Mouse (Mus musculus): Measurements from ENCODE around the gene Prickle2. TPM values are rescaled to one million over a fixed set of nuclear protein-coding genes. Genes with fewer than 3 reads are reported as not detected.

Gene Prickle2
- total RNA-seq, 2 experiments from 2014 or later, result 7.2 to 9.6 TPM

- intact Hi-C loops (cut with DNase I), result loop anchor here (5.0 kb wide), 1 partner anchor 57 kb away; no protein-coding TSS in a partner anchor
- no peak for DNase-seq
Measured at GRCm38 (mm10) chr6:92670518-92671147, 35.3 kb downstream of the Prickle2 start.

- intact Hi-C loops (cut with DNase I), result loop anchor here (5.0 kb wide), 2 partner anchors 58 to 247 kb away; no protein-coding TSS in a partner anchor
- DNase-seq, result no peak
Measured at GRCm38 (mm10) chr6:92669623-92670022, 36.3 kb downstream of the Prickle2 start.

- intact Hi-C loops (cut with DNase I), result loop anchor here (5.0 kb wide), 1 partner anchor 245 kb away; no protein-coding TSS in a partner anchor
- DNase-seq, result no peak
Measured at GRCm38 (mm10) chr6:92667544-92667943, 38.4 kb downstream of the Prickle2 start.

GRCm38 (mm10) chr6:92665530-92665989 lies 40.4 kb downstream of the Prickle2 start:
- intact Hi-C loops (cut with DNase I), result loop anchor here (1.0 to 5.0 kb wide), 3 partner anchors 185 to 379 kb away; no protein-coding TSS in a partner anchor
- DNase-seq, result peak; percentile 76 to 88

- intact Hi-C loops (cut with DNase I), result loop anchor here (2.0 kb wide), 1 partner anchor 183 kb away; no protein-coding TSS in a partner anchor
- DNase-seq, result no peak
Measured at GRCm38 (mm10) chr6:92663885-92664284, 42.1 kb downstream of the Prickle2 start.

GRCm38 (mm10) chr6:92663433-92663832 lies 42.5 kb downstream of the Prickle2 start:
- DNase-seq, result no peak
- intact Hi-C loops (cut with DNase I), result no loop called here

GRCm38 (mm10) chr6:92649063-92649462 lies 56.9 kb downstream of the Prickle2 start:
- intact Hi-C loops (cut with DNase I), result no loop called here
- no peak for DNase-seq

GRCm38 (mm10) chr6:92648571-92648970 lies 57.4 kb downstream of the Prickle2 start:
- no peak for DNase-seq
- intact Hi-C loops (cut with DNase I), result no loop called here

GRCm38 (mm10) chr6:92642929-92643328 lies 63.0 kb downstream of the Prickle2 start:
- DNase-seq, result no peak
- intact Hi-C loops (cut with DNase I), result no loop called here

- intact Hi-C loops (cut with DNase I), result no loop called here
- no peak for DNase-seq
Measured at GRCm38 (mm10) chr6:92641956-92642355, 64.0 kb downstream of the Prickle2 start.

- DNase-seq, result no peak
- intact Hi-C loops (cut with DNase I), result no loop called here
Measured at GRCm38 (mm10) chr6:92640896-92641295, 65.1 kb downstream of the Prickle2 start.

- DNase-seq, result no peak
- intact Hi-C loops (cut with DNase I), result no loop called here
Measured at GRCm38 (mm10) chr6:92636431-92636830, 69.5 kb downstream of the Prickle2 start.

- DNase-seq, result no peak
- intact Hi-C loops (cut with DNase I), result no loop called here
Measured at GRCm38 (mm10) chr6:92634876-92635468, 71.0 kb downstream of the Prickle2 start.

- intact Hi-C loops (cut with DNase I), result no loop called here
Measured at GRCm38 (mm10) chr6:92630991-92631390, 75.0 kb downstream of the Prickle2 start.

GRCm38 (mm10) chr6:92627711-92628110 lies 78.2 kb downstream of the Prickle2 start:
- no peak for DNase-seq
- intact Hi-C loops (cut with DNase I), result no loop called here

More at GRCm38 (mm10) chr6:92630991-92631390, 75.0 kb downstream of the Prickle2 start:
- no peak for DNase-seq

- DNase-seq, result no peak
- intact Hi-C loops (cut with DNase I), result no loop called here
Measured at GRCm38 (mm10) chr6:92627048-92627617, 78.8 kb downstream of the Prickle2 start.

GRCm38 (mm10) chr6:92625923-92626322 lies 80.0 kb downstream of the Prickle2 start:
- intact Hi-C loops (cut with DNase I), result no loop called here
- DNase-seq, result peak; percentile 30 to 32

GRCm38 (mm10) chr6:92624306-92624705 lies 81.6 kb downstream of the Prickle2 start:
- no peak for DNase-seq
- intact Hi-C loops (cut with DNase I), result no loop called here

- intact Hi-C loops (cut with DNase I), result no loop called here
- DNase-seq, result no peak
Measured at GRCm38 (mm10) chr6:92617183-92617582, 88.8 kb downstream of the Prickle2 start.

- intact Hi-C loops (cut with DNase I), result no loop called here
- peak; percentile 26 to 42 for DNase-seq
Measured at GRCm38 (mm10) chr6:92614771-92615170, 91.2 kb downstream of the Prickle2 start.

GRCm38 (mm10) chr6:92612151-92612769 lies 93.7 kb downstream of the Prickle2 start:
- intact Hi-C loops (cut with DNase I), result no loop called here
- DNase-seq, result no peak
